Mouse (Mus musculus): ENCODE measurements around the gene Agbl5. TPM values are rescaled to one million over a fixed set of nuclear protein-coding genes. Genes with fewer than 3 reads are reported as not detected.
A peak's percentile ranks its signal among the peaks of the same experiment; 100 is the strongest.

The Agbl5 gene
- total RNA-seq, 4 experiments from 2014 or later, result 14.4 to 19.3 (median 16.2) TPM

DNA sequence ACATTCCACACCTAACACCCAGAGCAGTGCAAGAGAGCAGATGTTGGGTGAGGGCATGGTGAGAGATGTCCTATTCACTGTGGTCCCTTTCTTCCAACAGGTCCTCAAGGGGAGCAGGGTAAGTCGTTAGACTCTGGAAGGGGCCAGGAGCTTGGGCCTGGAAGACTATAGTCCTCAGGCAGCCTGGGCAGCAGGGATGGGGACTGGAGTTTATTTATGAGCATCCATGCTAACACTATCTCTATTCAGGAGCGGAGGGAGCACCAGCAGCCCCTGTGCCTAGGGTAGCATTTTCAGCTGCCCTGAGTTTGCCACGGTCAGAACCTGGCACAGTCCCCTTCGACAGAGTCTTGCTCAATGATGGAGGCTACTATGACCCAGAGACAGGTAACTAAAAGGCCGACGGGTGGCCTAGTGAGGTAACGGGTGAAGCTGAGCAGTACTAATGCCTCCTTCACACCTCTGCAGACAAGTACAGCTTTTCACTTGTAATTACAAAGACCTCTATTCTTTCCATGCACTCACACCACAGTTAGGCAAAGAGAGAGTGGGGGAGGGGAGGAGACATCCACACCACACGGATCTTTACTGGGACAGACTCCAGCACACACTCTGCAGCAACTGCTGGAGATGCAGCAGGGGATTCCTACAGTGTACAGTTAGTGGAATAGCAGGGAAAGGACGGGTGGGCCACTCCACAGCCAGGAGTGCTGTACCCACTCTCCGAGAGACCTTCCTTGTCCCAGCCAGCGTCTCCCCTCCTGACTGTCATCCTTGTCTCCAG is 31.5 kb downstream of the Agbl5 start:
- DNase-seq (ENCODE audit: low spot score in 2 of 2), result no peak

- DNase-seq (ENCODE audit: low spot score in 2 of 2), result no peak
These were observed 32.1 kb downstream of the Agbl5 start for GRCm38 (mm10) chr5:30920621-30921020.

DNA sequence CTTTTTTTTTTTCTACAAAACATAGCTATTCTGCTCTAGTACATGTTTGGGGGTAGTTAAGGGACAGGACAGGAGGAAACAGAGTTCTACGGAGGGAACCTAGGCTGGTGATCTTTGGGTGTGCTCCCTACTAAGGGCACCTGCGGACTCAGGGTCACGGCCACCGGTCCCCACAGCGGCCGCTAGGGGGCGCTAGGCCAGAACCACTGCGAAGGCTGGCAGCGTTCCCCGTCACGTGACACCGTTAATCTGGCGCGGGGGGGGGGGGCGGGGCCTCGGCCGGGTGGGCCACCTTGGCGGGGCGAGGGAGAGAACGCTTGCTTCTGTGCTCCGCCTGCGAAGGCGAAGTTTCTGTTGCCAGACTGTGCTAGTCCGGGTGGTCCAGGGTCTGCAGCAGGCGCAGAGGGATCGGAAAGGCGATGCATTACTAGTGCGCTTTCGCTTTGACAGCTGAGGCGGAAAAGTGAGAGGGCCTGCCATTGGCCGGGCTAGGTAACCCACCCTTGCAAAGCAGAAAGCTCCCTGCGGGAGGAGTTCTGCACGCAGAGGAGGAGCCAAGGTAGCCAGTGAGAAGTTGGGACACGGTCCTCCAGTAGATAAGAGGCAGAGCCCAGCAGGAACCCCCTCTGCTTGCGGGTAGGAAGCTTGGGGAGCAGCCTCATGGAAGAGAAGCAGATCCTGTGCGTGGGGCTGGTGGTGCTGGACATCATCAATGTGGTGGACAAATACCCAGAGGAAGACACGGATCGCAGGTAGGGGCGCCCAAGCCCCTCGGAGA is 33.0 kb downstream of the Agbl5 start, which contains the start of gene Khk:
Gene Khk, plus strand, starts transcription at position 176 of the 778 bp plus-strand sequence.
- peak; percentile 71 to 86 for DNase-seq (ENCODE audit: low spot score in 2 of 2)

DNA sequence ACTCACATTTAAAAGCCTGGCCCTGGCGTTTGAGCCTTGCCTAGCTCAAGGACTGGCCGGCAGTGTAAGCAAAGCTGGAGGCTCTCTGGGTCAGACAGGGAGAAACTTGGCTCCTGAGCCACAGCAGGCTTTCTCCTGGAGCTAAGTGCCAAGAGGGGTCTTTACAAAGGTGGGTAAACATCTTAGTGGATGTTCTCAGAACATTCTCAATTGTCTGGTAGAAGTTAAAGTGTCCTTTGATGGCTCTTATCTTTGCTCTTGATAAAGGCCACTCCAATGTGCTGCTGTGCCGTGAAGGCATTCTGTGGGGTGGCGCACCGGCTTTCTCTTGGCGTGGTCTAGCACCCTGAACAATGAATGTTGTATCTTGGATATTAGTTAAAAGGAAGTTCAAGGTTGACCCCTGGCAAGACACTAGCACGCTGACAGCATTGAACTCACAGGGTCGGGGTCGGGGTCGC is 34.1 kb downstream of the Agbl5 start:
- DNase-seq (ENCODE audit: low spot score in 2 of 2), result no peak

DNA sequence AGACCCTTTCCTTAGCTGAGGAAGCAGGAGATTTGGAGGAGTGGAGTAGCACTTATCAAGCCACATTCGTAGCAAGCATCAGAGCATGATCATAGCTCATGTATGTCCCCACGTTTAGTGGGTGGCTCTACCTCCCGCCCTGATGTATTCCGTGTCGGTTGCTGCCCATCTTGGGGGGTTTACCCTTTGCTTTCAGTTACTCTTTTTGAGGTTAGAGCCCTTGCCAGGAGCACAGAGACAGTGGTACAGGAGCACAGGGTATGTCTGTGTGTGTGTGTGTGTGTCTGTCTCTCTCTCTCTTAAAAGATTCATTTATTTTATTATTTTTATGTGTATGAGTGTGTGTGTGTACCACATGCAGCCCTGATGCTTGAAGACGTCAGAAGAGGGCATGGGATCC is 34.6 kb downstream of the Agbl5 start:
- no peak for DNase-seq (ENCODE audit: low spot score in 2 of 2)

- no peak for DNase-seq (ENCODE audit: low spot score in 2 of 2)
These were observed 36.1 kb downstream of the Agbl5 start for GRCm38 (mm10) chr5:30924614-30925013.

DNA sequence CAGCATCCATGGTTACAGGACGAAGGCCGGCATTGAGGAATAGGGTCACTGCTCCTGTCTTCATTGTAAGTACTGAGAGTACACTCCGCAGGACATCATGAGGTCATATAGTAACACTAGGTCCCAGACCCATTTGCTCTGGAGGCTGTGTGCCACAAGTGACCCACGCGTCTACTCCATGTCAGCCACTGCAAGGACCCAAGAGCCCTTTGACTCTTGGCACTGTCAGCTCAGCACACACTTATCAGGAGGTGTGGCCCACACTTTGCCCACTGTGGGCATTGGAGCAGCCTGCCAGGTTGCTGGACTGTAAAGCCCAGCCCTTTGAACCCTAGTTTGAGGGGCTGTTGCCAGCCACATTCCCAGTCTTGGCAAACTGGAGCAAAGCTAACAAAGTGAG is 36.7 kb downstream of the Agbl5 start:
- DNase-seq (ENCODE audit: low spot score in 2 of 2), result no peak

DNA sequence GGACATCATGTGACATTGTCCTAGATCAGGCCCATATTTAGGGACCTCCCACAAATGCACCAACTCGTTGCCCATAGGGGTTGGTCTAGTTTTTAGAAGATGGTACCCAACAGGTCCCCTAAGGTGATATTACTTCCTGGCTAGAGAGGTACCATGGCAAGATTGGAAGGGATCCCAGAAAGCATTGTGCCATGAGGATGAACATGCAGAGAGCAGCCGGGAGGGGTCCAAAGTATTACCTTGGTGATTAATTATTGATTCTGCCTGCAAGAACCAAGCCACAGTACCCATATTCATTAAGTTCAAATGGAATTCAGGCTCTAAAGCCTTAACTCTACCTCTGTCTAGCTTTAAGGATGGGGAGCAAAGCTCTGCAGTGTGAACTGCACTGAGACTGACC is 37.6 kb downstream of the Agbl5 start:
- DNase-seq (ENCODE audit: low spot score in 2 of 2), result no peak

GRCm38 (mm10) chr5:30927945-30928529 is 39.5 kb downstream of the Agbl5 start:
- DNase-seq (ENCODE audit: low spot score in 2 of 2), result peak in 1 of 2 experiments; percentile 56

DNA sequence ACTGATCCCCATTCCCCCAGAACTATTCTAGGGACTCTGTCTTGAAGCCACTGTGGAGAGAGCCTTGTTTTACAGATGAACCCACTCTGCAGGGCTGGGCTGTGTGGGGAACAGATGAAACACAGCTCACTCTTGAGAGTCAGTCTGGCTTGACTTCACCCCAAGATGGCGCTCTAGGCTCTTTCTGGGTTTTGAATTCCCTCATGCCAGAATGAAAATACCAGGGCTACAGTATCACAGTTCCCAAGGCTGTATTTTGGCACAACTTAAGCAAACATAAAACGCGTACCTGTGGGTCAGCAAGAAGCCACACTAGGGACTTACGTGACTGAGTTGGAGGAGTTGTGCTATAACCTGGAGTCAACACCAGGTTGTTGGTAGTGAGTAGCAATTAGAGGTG is 41.6 kb downstream of the Agbl5 start:
- DNase-seq (ENCODE audit: low spot score in 2 of 2), result peak in 1 of 2 experiments; percentile 82

DNA sequence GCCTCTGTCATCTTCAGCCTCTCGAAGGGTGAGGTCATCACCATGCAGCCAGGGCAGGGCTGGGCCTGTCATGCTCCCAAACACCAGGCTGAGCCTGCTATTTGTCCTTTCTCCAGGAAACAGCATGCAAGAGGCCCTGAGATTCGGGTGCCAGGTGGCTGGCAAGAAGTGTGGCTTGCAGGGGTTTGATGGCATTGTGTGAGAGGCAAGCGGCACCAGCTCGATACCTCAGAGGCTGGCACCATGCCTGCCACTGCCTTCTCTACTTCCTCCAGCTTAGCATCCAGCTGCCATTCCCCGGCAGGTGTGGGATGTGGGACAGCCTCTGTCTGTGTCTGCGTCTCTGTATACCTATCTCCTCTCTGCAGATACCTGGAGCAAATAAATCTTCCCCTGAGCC is 42.4 kb downstream of the Agbl5 start:
- DNase-seq (ENCODE audit: low spot score in 2 of 2), result no peak

- no peak for DNase-seq (ENCODE audit: low spot score in 2 of 2)
These were observed 42.9 kb downstream of the Agbl5 start for GRCm38 (mm10) chr5:30931378-30931777.

GRCm38 (mm10) chr5:30933705-30934104 is 45.2 kb downstream of the Agbl5 start:
- DNase-seq (ENCODE audit: low spot score in 2 of 2), result no peak

GRCm38 (mm10) chr5:30934725-30935461 is 46.4 kb downstream of the Agbl5 start:
- no peak for DNase-seq (ENCODE audit: low spot score in 2 of 2)

DNA sequence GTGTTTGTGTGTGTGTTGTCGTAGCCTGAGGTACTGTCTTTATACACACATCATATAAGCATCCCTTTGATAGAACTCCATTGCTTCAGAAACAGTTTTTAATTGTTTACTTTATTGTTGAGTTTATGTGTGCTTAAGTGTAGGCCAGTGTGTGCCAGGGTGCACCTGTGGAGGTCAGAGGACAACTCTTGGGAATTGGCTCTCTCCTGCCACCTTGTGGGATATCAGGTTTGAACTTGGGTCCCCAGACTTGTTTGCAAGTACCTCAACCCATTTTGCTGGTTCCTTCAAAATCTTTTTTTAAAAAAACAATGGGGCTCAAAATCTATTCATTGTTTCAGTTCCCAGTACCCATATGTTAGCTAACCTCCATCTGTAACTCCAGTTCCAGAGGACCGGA is 54.5 kb downstream of the Agbl5 start:
- DNase-seq (ENCODE audit: low spot score in 2 of 2), result no peak

- no peak for DNase-seq (ENCODE audit: low spot score in 2 of 2)
These were observed 55.9 kb downstream of the Agbl5 start for GRCm38 (mm10) chr5:30944344-30944743.

DNA sequence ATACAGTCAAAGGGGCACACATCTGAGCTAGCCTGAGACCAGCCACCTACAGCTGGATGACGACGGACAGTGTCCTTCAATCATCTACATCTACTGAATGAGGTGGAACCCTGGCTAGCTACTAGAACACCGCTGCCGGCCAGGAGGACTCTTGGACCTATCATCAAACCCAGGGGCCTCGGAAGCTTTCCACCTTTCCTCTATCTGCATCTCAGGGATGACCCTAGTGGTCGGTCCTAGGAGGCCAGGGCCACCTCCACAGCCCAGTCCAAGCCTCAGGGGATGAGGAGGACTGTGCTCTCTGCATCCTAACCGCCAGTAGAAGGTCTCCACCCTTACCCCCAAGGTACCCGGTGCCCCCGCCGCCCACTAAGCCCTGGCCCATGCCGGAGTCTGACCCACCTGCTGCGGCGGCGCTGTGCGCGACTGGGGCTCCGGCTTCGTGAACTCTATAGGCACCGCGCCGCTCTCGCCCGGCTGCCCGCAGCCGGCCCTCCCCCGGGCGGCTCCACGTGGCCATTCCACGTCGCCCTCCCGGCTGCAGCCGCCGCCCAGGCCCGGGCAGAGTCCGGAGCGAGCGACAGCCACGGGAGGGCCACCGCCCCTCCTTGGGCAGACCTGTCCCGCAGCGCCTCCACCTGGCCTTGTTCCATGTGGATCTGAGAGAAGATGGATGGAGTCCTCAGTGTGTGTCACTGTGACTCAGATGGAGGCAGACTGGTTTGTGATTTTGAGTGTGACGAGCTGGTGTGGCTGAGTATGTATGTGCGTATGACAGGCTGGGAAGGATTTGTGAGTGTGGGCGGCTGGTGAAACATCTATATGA is 56.7 kb downstream of the Agbl5 start, which contains the start of gene Cgref1:
Gene Cgref1, minus strand, starts transcription at position 636 of the 826 bp plus-strand sequence.
- DNase-seq (ENCODE audit: low spot score in 2 of 2), result peak; percentile 64

DNA sequence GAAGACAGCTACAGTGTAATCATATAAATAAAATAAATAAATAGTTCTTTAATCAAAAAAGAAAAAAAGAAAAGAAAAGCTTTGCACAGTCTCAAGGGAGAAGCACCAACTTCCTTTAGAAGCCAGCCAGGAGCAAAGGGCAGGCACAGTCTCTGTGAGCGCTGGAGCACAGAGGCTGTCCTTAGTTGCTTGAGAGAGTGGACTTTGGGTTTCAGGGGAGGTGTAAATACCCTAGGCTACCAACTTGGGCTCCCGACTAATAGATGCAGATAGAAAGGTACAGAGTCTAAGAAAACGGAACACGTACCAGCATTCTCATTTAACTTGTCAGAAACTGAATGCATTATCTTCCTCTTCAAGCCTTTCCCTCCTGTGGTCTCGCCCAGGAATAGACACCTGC is 60.1 kb downstream of the Agbl5 start:
- DNase-seq (ENCODE audit: low spot score in 2 of 2), result no peak

- DNase-seq (ENCODE audit: low spot score in 2 of 2), result peak; percentile 90
These were observed 61.3 kb downstream of the Agbl5 start for GRCm38 (mm10) chr5:30949654-30950326.

DNA sequence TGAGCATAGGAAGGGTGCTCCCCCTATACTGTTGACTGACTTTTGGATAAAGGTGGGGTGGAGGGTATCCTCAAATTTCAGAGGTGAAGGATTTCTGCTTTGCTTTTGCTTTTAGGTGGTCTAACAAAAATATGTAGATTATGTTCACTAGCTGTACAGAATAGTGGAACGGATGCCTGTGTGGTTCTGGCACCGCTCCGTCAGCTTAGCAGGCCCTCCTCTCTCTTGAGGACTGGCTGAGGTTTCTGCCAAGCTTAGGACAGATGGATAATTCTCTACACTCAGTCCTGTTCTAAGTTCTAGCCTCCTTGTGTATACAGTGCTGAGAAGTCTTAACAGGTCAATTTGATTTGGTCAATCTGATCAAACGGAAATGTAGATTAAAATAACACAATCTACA is 62.0 kb downstream of the Agbl5 start:
- no peak for DNase-seq (ENCODE audit: low spot score in 2 of 2)

Measured in layer of hippocampus, adult 8-10 months (tissue).